Mouse (Mus musculus): ENCODE results near the gene Ms4a13.

- TF ChIP-seq POLR2A (IDR thresholded peaks at IDR 0.05; ENCODE audit: borderline replicate concordance, extremely low read depth, low read depth, low read length) (no peak), CTCF (IDR thresholded peaks at IDR 0.05; ENCODE audit: insufficient read depth, low read length) (no peak)
Observed at GRCm38 (mm10) chr19:11129702-11130101, 66.8 kb downstream of the Ms4a13 start.
